Mouse (Mus musculus) right cerebral cortex, adult 2 months (tissue): ENCODE results near the gene Zdhhc1.

Experiments
- DNase-seq, 2 experiments: peaks; one replicate each; pipeline ENCODE4 v3.0.0; 2021 to 2022; ENCODE audit warnings: low spot score in 2 of 2

The Zdhhc1 gene

DNA sequence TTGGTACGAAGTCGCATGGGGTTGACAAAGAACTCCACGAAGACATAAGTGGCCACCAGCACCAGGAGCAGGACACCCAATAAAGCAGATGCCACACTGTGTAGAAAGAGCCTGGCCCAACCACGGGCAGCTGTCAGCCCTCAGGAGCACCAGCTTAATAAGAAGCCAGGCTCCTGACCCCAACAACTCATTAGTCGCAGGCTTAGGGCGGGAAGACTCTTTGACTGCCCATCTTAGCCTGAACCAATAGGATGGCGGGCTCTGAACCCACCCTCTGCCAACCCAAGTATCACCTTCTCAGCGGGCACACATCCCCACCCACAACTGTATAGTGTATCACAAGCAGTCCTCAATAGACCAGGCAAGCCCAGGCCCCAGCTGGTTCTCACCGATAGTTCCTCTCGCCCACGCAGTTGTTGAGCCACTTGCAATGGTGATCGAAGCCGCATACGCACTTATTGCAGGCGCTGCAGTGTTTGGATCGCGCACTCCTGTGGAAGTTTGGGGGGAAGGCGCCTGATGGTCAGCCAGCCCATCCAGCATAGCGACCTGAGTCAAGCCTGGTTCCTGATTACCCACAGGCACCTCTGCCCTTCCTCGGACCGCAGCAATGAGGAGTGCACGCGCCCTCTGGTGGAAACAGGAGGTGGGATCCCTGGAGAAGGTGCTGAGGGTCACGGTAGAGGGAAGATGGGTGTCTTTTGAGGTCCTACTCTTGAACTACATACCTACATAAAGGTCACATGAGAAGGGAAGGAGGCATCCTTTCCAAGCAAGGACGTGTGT is 19.9 kb downstream of the Zdhhc1 start:
- no peak for DNase-seq

DNA sequence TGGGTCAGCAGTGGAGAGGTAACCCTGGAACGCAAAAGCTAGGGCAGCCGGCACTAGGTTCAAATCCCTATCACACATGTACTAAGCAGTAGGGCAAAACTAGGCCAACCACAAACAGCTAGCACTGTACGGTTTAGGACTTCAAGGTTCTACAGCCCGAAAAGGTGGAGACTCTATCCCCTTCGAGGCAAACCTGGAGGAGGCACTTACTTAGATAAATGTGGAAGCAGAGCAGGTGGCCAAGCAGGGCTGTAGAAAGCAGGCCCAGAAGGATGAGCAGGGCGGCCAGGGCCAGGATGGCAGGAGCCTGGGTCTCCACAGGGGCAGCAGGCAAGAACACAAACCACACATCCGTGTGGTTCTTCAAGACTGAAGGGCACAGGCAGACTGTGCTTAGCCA is 20.5 kb downstream of the Zdhhc1 start:
- DNase-seq, result no peak

DNA sequence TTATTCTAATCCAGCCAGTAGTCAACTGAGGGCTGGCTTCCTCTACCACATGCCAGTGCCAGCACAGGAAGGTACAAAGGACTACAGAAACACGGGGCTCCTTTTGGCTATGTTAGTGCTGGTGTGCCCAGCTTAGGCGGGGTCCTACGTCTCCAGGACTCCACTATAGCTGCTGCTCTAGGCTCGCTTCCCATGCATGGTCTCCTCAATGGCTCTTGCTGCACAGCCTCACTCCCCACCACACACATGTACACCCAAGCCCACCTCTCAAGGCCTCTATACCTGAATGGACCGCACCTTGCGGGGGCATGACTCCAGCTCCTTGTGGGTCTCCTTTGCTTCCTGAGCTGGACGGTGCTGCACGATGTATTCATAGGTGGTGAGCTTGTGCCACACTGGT is 21.0 kb downstream of the Zdhhc1 start:
- DNase-seq, result no peak

DNA sequence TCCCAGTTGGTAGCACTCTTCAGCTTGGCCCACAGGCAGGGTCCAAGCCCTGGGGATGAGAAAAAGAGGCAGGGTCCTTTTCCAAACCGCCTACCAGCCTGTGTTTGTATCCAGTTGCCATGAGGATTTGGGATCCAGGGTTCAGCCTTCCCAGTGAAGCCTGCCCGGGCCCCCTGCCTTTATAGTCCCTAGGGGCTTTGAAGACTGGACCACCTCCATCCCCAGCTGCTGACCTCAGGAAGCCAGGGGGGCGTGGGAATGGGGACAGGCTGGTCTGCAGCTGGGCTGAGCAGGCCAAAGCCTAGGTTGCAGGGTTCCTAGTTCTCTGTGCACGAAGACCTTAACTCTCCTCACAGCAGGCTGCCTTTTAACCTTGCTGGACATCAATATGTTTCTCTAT is 21.4 kb downstream of the Zdhhc1 start:
- DNase-seq, result no peak

DNA sequence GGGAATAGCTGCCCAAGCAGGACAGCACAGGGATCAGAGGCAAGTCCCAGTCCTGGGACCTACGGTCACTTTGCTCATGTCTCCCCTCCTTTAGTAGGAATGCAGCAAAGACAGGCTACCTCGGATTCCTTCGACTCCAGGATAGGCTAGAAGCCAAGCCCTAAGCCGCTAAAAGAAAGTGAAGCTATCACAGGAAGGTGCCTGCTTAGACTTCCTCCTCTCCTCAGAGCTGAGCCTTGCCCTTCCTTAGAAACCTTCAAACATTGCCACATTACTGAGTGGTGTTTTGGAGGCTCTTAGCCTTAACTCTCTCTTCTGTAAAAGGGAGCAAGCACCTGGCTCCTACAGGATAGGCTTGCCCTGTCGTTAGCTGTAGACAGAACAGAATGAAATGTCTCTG is 22.0 kb downstream of the Zdhhc1 start:
- DNase-seq, result no peak

DNA sequence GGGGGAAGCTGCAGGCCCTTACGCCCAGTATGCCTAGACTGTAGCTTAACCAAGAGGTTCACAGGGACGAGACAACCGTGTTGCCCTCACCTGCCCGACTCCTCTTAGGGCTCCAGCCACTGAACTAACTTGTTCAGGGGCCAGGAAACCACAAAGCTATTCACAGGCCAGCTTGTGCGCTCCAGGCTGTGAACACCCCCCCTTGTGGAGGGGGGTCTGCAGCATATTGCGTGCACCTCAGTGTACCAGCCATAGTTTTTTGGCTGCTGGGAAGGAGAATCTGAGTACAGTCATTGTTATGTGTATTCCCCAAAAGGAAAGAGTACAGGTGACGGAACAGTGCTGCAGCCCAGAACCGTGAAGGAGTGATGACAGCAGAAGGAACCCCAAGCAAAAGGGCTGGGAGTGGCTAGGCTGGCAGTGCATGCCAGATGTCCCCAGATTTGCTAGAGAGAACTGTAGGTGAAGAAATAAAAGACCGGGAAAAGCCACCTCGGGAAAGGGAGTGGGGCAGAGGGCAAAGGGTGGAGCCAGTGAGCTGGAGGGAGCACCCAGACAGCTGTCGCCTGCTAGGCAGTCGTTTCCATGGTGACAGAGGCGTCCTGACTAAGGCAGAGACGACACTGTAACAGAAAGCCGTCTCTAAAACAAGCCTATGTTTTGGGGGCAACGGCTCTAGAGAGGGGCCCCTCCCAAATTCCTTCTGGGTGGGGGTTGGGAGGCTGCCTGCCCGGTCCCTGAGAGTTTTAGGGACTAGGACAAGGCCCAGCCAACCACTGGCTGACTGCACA is 22.7 kb downstream of the Zdhhc1 start:
- DNase-seq, result no peak

DNA sequence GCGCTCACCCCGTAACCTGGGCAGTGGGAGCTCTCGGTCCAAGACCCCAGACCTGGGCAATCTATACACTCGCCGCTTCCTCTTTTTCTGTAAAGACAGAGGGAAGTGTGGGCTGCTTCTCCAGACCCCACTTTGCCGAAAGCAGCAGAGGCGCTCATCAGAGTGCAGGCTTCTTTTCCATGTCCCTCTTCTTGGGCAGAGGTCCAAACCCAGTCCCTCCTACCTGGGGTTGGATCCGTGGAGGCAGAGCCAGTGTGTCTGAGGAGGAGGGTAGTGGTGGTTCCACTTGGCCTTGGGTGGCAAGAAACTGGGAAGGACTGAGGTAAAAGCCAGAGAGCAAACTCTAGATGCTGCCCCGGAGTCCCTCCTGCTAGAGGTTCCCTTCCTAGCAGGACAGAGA is 23.7 kb downstream of the Zdhhc1 start:
- DNase-seq, result no peak

DNA sequence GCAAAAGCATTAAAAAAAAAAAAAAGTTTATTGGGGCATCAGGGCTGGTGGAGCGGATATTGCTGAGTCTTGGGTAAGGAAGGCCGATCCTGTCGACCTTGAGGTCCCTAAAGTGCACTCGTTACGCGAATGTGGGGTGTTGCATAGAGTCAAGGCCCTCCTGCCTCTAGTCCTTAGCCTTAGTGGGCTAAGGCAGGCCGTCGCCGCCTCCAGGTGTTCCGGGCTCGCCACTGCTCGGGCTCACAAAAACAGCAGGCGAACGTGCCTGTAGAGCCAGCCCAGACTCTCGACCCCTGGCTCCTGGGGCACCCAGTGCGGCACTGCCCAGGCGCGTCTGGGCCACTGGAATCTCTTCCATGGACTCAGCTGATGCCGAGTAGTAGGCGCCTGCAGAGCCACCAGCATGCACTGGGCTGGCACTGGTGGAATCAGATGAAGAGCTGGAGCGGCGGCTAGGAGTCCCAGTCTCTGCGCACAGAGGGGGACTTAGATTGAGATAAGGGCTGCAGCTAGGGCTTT is 24.2 kb downstream of the Zdhhc1 start:
- DNase-seq, result no peak

DNA sequence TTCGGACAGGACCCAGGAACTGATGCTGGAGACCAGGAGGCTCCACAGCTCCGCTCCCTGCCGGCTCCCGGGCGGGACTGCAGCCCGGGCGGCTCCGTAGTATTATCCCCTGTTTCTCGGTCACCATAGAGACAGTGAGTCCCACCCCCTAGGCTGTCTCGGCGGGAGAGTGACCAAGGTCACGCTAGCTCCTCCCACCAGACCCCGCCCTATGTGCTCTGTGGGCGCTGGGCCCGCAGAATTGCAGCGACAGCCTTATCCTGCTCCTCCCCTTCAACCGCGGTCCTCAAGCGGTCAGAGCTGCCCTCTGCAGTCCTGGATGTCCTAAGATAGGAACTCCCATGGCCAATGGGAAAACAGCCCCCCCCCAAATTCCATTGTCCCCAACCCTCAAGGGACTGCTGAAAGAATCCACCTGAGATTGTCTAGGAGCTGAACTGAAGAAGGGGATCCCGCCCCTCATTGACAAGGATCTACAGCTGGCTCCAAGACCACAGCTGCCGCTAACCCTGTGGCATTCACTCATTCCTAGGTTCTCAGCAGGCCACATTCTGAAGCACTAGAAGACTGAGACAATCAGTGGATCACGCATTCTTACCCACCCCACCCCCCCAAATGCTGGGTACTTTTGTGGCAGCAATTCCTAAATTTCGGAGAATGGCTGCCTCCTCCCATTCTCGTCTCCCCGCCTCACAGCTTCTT is 25.2 kb downstream of the Zdhhc1 start, which contains the start of gene Tppp3:
Tppp3 (minus strand) TSS at position 213 of the 702 bp plus-strand sequence.
- peak; percentile 68 to 80 for DNase-seq

DNA sequence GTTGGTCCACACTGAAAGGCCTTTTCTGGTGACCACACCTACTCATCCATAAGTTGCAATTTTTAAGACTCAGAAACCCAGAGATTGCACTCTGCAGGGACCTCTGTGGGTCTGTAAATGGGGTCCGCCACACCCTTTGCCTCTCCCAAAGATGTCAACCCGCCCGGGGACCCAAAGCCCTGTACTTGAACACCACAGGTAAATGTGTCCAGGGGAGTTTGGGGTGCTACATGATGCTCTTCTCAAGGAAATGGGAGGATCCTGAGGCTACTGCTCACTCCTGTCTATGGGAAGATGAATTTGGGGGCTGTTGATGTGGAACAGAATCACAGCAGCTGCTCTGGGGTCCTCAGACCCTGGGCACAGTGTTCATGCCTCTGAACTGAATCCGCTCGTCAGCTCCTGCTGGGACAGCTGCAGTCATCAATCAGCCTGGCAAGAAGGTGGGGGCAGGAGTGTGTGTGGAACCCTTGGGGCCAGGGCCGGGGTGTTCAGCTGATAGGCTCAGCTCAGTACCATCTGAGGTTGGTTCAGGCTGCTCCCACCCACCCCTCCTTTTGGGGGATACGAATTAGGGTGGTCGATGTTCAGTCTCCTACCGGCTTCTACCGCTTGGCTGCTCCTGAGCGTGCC is 25.9 kb downstream of the Zdhhc1 start:
- no peak for DNase-seq

DNA sequence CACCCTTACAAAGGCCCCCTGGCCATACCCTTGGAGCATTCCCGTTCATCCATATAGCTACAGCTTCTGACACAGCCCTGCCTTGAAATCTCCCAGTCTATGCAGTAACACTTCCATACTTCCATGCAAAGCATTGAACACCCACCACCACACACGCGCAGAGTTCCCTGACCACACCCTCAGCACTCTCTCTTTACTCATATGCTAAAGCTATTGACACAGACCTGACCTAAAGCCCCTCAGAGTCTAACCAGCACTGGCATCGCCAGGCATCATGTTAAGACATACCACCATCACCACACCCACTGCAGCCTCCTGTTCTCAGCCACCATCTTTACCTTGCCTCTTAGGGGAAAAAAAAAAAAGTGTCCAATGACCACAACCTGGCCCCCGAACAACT is 26.4 kb downstream of the Zdhhc1 start:
- no peak for DNase-seq

DNA sequence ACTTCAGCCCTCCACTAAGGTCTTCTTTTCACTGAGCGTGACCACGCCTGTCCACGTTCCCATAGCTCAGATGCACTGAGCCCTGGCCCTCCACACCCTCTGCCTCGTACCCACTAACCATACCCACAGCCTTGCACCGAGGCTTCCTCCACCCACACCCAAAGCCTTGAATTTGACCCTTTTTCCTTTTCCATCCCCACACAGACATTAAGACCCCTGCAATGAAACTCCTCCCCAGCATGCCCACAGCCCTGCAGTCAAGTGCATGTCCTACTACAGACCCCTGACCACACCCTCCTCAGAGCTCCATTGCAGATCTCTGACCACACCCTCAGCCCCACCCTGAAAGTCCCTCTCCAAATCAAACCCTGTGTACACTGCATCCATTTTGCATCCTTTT is 26.9 kb downstream of the Zdhhc1 start:
- no peak for DNase-seq

DNA sequence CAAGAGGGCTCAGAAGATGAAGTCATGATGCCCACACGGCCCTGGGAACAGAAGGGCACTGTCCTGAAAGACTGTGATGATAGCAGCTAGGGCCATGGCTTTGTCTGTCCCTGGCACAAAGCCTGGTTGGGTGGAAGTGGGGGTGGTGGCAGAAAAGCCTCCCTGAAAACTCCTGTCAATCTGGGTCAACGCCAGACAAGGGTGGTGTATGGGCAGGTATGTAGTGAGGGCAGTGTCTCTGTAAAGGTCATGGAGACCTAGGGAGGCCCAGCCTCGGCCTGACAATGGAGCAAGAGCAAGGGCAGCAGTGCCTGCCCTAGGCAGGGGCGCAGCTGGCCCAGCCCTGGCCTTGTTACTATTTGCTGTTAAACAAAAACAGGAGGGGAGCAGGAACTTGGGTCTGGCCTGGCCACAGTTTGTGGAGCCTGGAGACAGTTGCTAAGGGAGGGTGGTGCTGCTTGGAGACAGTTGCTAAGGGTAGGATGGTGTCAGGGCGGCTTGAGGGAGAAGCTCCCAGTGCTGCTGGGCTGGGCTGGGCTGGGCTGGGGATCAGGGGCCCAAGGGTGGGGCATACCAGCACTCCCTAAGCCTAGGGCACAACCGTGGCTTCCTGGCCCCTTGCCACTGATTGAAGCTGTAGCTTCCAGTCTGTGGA is 27.5 kb downstream of the Zdhhc1 start:
- peak in 1 of 2 experiments; percentile 55 for DNase-seq

DNA sequence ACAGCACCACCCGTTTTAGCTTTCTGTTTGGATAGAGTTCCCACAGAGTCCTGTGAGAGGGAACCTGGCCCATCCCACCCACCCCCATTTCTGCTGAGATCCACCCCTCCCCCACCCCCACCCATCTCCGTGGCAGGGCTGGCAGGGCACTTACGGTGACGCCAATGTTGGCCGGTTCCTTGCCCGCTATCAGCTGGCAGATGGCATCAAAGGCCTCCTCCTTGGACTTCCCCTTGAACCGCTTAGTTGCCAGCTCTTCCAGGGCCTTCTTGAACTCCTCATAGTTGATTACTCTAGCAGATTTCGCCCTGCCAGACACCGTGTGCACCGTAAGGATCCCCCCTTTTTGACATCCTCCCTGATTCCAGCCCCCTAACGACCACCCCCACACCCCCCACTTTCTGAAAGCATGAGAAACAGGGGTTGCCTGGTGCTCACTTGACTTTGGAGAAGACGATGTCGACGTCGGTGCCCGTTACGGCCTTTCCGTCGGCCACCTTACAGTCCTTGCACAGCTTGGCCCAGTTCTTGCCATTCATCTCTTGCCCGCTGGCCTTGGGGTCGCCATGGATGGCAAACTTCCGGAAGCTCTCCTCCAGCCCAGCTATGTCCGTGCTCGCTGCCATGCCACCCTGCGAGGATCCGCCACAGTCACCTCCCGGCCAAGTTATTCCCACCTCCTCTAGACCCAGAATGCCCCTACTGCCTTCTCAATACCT is 28.5 kb downstream of the Zdhhc1 start:
- no peak for DNase-seq

DNA sequence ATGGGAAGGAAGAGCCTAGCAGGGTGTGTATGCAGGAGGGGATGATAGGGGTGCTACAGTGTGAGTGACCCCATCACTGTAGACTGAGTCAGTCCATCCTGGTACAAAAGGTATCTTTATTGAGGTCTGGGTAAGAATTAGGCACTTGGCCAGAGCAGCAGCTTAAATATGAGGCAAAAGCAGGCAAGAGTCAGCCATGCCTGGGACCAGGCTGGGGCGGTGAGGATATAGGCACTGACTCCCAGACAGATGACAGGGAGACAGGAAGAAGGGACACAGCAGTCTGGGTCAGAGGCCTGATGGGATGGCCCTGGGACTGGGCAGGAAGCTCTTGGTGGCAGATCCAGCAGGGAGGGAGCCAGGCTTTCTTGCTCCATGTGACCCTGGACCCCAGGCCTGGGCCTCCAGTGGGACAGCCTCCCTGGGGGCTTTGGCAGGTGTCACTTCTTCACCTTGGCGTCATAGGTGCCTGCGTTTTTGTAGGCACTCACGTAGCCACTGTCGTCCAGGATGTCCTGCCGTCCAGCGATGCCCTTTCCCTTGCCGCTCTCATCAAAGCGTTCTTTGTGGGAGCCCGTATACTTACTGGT is 29.2 kb downstream of the Zdhhc1 start:
- no peak for DNase-seq

DNA sequence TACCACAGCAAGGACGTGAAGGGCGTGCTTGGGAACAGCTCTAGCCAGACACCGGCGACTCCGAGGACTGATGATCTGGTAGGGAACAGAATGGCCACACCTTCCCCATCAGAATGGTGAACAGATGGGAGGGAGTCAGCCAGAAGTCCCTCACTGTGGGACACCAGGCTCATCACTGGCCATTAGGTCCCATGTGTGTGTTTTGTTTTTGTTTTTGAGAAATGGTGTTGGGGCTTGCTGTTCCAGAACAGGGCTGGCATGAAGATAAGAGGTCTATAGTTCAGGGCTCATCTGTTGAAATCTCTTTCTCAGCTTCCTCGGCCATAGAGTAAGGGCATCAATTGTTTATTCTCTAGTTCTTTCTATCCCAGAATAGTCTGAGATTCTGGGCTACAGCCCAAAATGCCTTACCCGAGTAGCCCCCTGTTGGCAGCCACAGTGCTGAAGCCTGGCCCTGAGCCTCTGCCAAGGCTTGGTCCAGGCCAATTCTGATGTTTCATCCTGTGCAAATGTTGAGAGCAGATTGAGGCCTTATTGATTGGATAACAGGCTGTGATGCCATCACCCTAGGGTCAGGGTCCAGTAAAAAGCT is 29.9 kb downstream of the Zdhhc1 start:
- no peak for DNase-seq

DNA sequence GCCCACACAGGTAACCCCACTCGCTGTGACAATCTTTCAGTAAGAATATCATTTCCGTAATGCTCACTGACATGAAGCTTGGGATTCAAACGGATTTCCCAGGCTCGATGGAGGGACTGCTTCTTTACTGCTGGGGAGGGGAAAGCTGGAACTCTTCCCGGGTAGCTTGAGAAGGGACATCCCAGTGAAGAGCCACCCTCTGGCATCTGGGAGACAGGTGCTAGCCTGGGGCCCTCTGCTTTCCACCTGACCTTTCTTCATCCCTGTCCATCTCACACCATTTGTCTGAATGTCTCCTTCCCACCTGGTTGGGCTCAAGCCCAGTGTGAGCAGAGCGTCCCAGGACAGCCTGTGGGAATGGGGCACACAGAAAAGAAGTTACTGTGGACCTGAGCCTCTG is 30.5 kb downstream of the Zdhhc1 start:
- no peak for DNase-seq

DNA sequence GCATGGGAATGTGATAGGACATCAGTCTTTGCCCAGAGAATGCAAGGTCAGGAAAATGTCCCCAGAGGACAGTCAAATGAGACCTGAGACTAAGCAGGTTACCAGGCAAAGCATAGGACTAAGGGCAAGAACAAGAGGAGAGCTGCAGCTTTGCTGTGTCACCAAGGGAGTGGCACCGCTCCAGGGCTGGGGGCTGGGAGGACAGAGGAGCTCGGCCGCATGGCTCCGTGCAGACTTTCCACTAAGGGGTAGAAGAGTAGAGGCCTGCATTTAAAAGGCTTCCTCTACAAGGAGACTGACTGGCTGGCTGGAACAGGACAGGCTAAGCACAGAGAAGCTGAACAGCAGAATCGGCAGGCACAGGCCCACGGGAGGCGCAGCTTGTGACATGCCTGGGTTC is 32.1 kb downstream of the Zdhhc1 start:
- DNase-seq, result no peak

DNA sequence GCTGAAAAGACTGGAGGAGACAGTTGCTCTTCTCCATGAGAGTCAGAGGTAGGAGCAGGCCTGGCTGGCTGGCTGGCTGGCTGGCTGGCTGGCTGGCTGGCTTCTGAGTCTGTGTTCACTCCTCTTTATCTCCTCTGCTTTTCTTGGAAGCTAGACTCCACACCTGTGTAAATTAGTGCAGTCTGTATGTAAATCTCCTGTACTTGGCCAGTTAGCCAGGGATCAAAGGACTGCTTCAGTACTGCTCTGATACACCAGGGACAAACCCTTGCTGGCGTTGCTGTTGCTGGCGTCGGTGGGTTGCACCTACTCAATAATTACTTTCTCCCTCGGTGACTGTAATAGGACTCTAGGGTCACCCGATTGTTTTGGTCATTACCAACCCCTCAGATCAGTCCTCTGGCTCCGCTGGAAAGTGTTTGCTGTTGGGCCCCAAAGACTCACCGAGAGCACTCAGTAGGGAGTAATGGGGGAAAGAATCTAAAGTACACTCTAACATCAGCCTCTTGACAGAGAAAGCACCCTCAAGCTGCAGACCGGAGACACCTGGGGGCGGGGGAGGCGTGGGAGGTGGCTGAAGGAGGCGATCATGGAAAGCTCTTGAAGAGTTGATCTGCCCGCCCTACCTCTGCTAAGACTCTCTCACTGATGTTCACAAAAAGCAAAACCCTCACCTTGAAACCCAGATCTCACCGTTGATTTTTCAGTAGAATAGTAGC is 35.5 kb downstream of the Zdhhc1 start:
- no peak for DNase-seq
